Mouse (Mus musculus): ENCODE results near the gene St8sia4. TPM values are rescaled to one million over a fixed set of nuclear protein-coding genes. Genes with fewer than 3 reads are reported as not detected.

Gene St8sia4
- polyA plus RNA-seq, 1 experiment from 2014 or later = 15.2 TPM

DNA sequence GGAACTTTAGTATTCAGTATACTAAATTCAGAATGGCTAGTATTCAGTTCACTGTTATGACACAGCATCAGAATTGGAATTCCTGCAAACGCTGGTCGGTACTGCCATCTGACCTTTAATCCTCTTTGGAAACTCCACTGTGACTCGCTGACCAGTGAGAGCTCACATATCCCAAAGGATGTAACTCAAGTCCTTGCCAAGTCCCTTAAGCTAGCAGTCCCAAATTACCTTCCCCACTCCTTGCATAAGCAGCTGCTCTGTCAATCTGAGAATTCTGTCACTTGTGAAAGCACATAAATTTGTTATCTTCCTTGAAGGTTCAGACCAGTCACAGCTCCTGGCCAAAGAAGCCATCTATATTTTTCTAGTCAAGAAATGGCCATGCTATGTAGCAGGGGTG is 48.7 kb downstream of the St8sia4 start:
- 43% methylated on average over 3 of the region's 3 CpGs for WGBS
- no peaks in the 10 kb centered on the region for H3K36me3 ChIP-seq (ENCODE audit: control insufficient read depth, insufficient read depth, low read length)
- H3K27ac ChIP-seq (ENCODE audit: low read depth, low read length) = no peak overlapping the region
- no peak overlapping the region for H3K4me3 ChIP-seq (ENCODE audit: low read depth, low read length)
- H3K9ac ChIP-seq (ENCODE audit: low read length) = no peak overlapping the region
- no peaks in the 10 kb centered on the region for H3K27me3 ChIP-seq (ENCODE audit: control insufficient read depth, insufficient read depth, low read length)
- no peaks in the 10 kb centered on the region for H3K9me3 ChIP-seq (ENCODE audit: control insufficient read depth, low read length)
- no peaks in the 10 kb centered on the region for H3K4me1 ChIP-seq (replicated peaks; ENCODE audit: control insufficient read depth, insufficient read depth, low read length)
- no peak for DNase-seq (ENCODE audit: low spot score)
- no peak overlapping the region for H3K4me2 ChIP-seq (ENCODE audit: low read depth, low read length, severe bottlenecking)
- no peak for ATAC-seq (replicated peaks; ENCODE audit: low FRiP score)

DNA sequence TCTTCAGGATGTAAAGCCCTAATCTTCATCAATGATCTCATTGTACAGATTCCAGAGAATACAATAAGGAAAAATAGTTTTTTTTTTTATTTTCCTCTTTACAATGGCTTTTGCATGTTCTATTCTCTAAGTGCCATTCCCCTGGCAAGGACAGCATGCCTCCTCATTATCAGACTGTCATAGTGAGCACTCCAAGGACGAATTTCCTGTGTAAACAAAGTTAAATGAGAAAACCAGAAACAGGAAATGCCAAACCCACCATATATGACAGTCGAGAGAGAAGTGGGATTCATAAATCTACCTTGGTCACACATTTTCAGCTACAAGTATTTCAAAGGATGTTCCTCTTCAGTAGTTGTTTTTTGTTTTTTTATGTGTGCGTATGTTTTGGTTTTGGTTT is 49.2 kb downstream of the St8sia4 start:
- Histone ChIP-seq H3K27ac (ENCODE audit: low read depth, low read length) (no peak overlapping the region), H3K27me3 (ENCODE audit: control insufficient read depth, insufficient read depth, low read length) (no peaks in the 10 kb centered on the region), H3K9me3 (ENCODE audit: control insufficient read depth, low read length) (no peaks in the 10 kb centered on the region), H3K9ac (ENCODE audit: low read length) (no peak overlapping the region), H3K4me1 (replicated peaks; ENCODE audit: control insufficient read depth, insufficient read depth, low read length) (no peaks in the 10 kb centered on the region), H3K4me2 (ENCODE audit: low read depth, low read length, severe bottlenecking) (no peak overlapping the region), H3K36me3 (ENCODE audit: control insufficient read depth, insufficient read depth, low read length) (no peaks in the 10 kb centered on the region), H3K4me3 (ENCODE audit: low read depth, low read length) (no peak overlapping the region)
- 67% methylated on average over 3 of the region's 3 CpGs for WGBS
- DNase-seq (ENCODE audit: low spot score) (no peak), ATAC-seq (replicated peaks; ENCODE audit: low FRiP score) (no peak)

DNA sequence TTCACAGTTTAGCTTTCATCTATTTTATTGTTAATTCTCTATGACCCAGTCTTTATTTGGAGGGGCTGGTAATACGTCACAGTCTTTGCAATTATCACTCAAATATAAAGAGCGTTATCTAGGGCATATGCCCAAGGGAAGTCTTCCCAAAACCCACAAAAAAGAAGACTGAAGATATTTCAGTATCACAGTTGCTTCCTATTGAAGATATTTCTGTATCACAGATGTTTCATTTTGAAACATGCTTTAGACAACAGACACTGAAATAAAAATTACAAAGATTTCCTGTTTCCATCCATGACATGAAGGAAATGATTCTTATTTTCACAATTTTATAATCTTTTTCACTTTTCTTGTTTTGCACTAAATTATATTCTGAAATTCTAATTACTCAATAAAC is 57.4 kb downstream of the St8sia4 start:
- DNase-seq (ENCODE audit: low spot score) (no peak), ATAC-seq (replicated peaks; ENCODE audit: low FRiP score) (no peak)
- H3K4me2 ChIP-seq (ENCODE audit: low read depth, low read length, severe bottlenecking) = no peak overlapping the region
- no peak overlapping the region for H3K9ac ChIP-seq (ENCODE audit: low read length)
- no peaks in the 10 kb centered on the region for H3K27me3 ChIP-seq (ENCODE audit: control insufficient read depth, insufficient read depth, low read length)
- no peak overlapping the region for H3K4me3 ChIP-seq (ENCODE audit: low read depth, low read length)
- 80% methylated on average over 2 of the region's 2 CpGs for WGBS
- no peak overlapping the region for H3K27ac ChIP-seq (ENCODE audit: low read depth, low read length)
- H3K9me3 ChIP-seq (ENCODE audit: control insufficient read depth, low read length) = no peaks in the 10 kb centered on the region
- H3K4me1 ChIP-seq (replicated peaks; ENCODE audit: control insufficient read depth, insufficient read depth, low read length) = no peaks in the 10 kb centered on the region
- H3K36me3 ChIP-seq (ENCODE audit: control insufficient read depth, insufficient read depth, low read length) = no peaks in the 10 kb centered on the region

DNA sequence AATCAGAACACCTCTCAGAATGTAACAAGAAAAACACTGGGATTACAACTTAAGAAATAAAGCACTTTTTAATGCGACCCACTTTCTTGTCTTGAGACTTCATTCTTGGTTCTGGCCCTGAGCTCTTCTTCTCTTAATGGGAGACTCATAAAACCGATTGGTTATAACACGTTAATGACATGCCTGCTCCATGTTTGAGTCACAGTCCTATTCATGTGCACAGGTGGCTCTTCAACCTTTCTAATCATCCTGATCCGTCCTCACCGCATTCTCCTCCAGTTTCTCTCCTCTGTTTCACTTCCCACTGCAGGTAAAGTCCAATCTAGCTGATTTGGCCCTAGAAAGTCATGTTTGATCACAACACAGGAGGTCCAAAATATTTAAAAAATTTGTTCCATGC is 58.3 kb downstream of the St8sia4 start:
- no peaks in the 10 kb centered on the region for H3K27me3 ChIP-seq (ENCODE audit: control insufficient read depth, insufficient read depth, low read length)
- no peak overlapping the region for H3K9ac ChIP-seq (ENCODE audit: low read length)
- H3K27ac ChIP-seq (ENCODE audit: low read depth, low read length) = no peak overlapping the region
- H3K4me2 ChIP-seq (ENCODE audit: low read depth, low read length, severe bottlenecking) = no peak overlapping the region
- no peak for DNase-seq (ENCODE audit: low spot score)
- H3K4me3 ChIP-seq (ENCODE audit: low read depth, low read length) = no peak overlapping the region
- 90% methylated on average over 5 of the region's 5 CpGs for WGBS
- ATAC-seq (replicated peaks; ENCODE audit: low FRiP score) = no peak
- no peaks in the 10 kb centered on the region for H3K4me1 ChIP-seq (replicated peaks; ENCODE audit: control insufficient read depth, insufficient read depth, low read length)
- no peaks in the 10 kb centered on the region for H3K36me3 ChIP-seq (ENCODE audit: control insufficient read depth, insufficient read depth, low read length)
- no peaks in the 10 kb centered on the region for H3K9me3 ChIP-seq (ENCODE audit: control insufficient read depth, low read length)

DNA sequence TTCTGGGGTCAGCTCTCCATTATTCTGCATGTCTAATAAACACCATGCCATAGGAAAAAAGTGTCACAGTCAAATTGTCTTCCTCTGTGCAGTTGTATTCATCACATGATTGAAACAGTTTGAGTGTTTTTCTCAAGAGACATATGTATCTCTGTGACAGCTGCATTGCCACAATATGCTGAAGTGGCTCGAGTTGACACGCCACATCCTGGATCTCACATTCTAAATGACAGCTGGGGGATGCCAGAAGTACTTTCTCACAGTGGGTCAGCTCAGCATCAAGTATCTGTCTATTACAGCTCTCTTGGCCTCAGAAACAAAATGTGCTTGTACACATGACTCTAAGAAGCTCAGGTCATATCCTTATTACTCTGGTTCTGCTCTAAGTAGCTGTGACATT is 61.9 kb downstream of the St8sia4 start:
- H3K36me3 ChIP-seq (ENCODE audit: control insufficient read depth, insufficient read depth, low read length) = no peaks in the 10 kb centered on the region

DNA sequence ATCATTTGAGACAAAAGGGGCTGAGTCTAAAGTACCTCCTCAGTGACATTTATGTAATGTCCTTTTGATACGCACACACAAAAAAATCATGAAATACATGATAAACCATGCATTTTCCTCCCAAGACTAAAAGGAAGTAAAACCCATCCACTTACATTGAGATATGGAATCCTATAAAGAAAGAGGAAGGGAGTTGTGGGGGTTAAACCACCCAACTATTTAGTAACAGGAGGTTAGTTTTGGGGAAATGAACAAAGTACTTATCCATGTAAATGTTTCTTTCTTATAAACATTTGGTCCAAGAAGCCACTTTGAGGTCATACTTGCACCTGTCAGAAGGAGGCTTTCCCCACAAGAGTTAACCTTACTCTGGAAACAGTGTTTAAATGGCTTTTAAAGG is 69.3 kb downstream of the St8sia4 start:
- DNase-seq (ENCODE audit: low spot score) (no peak), ATAC-seq (replicated peaks; ENCODE audit: low FRiP score) (no peak)
- no peak overlapping the region for H3K4me3 ChIP-seq (ENCODE audit: low read depth, low read length)
- H3K36me3 ChIP-seq (ENCODE audit: control insufficient read depth, insufficient read depth, low read length) = no peaks in the 10 kb centered on the region
- no peak overlapping the region for H3K4me2 ChIP-seq (ENCODE audit: low read depth, low read length, severe bottlenecking)
- no peak overlapping the region for H3K9ac ChIP-seq (ENCODE audit: low read length)
- H3K9me3 ChIP-seq (ENCODE audit: control insufficient read depth, low read length) = no peaks in the 10 kb centered on the region
- no peaks in the 10 kb centered on the region for H3K27me3 ChIP-seq (ENCODE audit: control insufficient read depth, insufficient read depth, low read length)
- H3K4me1 ChIP-seq (replicated peaks; ENCODE audit: control insufficient read depth, insufficient read depth, low read length) = no peaks in the 10 kb centered on the region
- WGBS = 95% methylated on average over 1 of the region's 1 CpGs
- no peak overlapping the region for H3K27ac ChIP-seq (ENCODE audit: low read depth, low read length)

More for the DNA sequence above, 61.9 kb downstream of the St8sia4 start:
- Histone ChIP-seq H3K27ac (ENCODE audit: low read depth, low read length) (no peak overlapping the region), H3K9ac (ENCODE audit: low read length) (no peak overlapping the region), H3K4me1 (replicated peaks; ENCODE audit: control insufficient read depth, insufficient read depth, low read length) (no peaks in the 10 kb centered on the region), H3K9me3 (ENCODE audit: control insufficient read depth, low read length) (no peaks in the 10 kb centered on the region), H3K4me2 (ENCODE audit: low read depth, low read length, severe bottlenecking) (no peak overlapping the region), H3K27me3 (ENCODE audit: control insufficient read depth, insufficient read depth, low read length) (no peaks in the 10 kb centered on the region), H3K4me3 (ENCODE audit: low read depth, low read length) (no peak overlapping the region)
- DNase-seq (ENCODE audit: low spot score) (no peak), ATAC-seq (replicated peaks; ENCODE audit: low FRiP score) (no peak)
- 73% methylated on average over 2 of the region's 2 CpGs for WGBS

DNA sequence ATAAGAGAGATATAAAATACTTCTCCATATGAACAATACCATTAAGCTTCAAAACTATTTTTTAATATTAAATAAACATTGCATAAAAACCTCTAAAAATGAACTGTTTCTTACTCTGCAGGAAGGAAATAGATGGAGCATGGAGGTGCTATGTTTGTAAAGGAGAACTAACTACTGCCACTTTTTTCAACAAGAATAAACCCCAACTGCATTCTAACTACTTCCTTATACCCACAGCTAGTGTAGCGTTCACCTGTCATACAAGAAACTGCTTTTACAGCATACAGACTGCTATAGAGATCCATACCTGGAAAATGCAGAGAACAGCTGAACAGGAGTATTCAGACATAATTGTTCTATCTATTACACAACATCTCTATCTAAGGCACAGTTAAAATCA is 70.5 kb downstream of the St8sia4 start:
- H3K9me3 ChIP-seq (ENCODE audit: control insufficient read depth, low read length) = no peaks in the 10 kb centered on the region
- 91% methylated on average over 1 of the region's 1 CpGs for WGBS
- H3K4me2 ChIP-seq (ENCODE audit: low read depth, low read length, severe bottlenecking) = no peak overlapping the region
- H3K4me3 ChIP-seq (ENCODE audit: low read depth, low read length) = no peak overlapping the region
- ATAC-seq (replicated peaks; ENCODE audit: low FRiP score) = no peak
- no peak overlapping the region for H3K9ac ChIP-seq (ENCODE audit: low read length)
- H3K4me1 ChIP-seq (replicated peaks; ENCODE audit: control insufficient read depth, insufficient read depth, low read length) = no peaks in the 10 kb centered on the region
- no peak for DNase-seq (ENCODE audit: low spot score)
- H3K36me3 ChIP-seq (ENCODE audit: control insufficient read depth, insufficient read depth, low read length) = no peaks in the 10 kb centered on the region
- no peak overlapping the region for H3K27ac ChIP-seq (ENCODE audit: low read depth, low read length)
- no peaks in the 10 kb centered on the region for H3K27me3 ChIP-seq (ENCODE audit: control insufficient read depth, insufficient read depth, low read length)

DNA sequence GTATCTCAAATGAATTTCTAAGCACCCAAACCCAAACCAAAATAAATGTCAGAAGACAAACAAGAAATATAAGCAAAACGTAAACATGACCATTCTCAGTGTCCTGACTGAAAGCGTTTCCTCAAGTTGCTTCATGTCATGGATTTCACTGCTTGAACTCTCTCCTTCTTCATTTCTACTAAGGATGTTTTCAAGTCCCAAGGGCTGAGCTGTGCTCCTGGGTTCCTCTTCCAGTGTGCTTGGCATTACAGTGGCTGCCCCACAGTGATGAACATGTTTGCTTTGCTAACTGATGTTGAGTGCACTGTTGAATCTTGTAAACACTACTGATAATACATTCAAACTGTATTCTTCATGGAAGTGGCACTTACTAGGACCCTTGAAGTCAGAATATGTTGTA is 76.3 kb downstream of the St8sia4 start:
- ATAC-seq (replicated peaks; ENCODE audit: low FRiP score) (no peak), DNase-seq (ENCODE audit: low spot score) (no peak)
- WGBS = 91% methylated on average over 2 of the region's 2 CpGs
- H3K36me3 ChIP-seq (ENCODE audit: control insufficient read depth, insufficient read depth, low read length) = no peaks in the 10 kb centered on the region
- H3K27ac ChIP-seq (ENCODE audit: low read depth, low read length) = no peak overlapping the region
- no peak overlapping the region for H3K4me2 ChIP-seq (ENCODE audit: low read depth, low read length, severe bottlenecking)
- H3K9me3 ChIP-seq (ENCODE audit: control insufficient read depth, low read length) = no peaks in the 10 kb centered on the region
- no peaks in the 10 kb centered on the region for H3K4me1 ChIP-seq (replicated peaks; ENCODE audit: control insufficient read depth, insufficient read depth, low read length)
- no peak overlapping the region for H3K4me3 ChIP-seq (ENCODE audit: low read depth, low read length)
- H3K27me3 ChIP-seq (ENCODE audit: control insufficient read depth, insufficient read depth, low read length) = no peaks in the 10 kb centered on the region
- no peak overlapping the region for H3K9ac ChIP-seq (ENCODE audit: low read length)

DNA sequence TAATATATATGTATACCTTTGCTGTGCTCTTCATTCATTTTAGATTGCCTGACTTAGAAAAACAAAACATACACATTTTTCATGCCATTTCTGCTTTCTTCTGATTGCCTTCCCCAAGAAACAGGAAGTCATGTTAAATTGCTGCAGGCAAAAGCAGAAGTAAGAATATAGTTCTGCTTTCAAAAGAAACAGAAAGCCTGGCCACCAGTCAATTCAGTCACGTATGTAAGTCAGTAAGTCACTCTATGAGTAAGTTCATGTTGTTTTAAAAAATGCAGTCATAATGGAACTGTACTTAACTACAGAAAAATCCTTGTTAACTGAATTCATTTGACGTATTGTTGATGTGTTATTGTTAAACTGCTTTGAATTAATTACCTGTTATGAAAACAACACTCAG is 77.3 kb downstream of the St8sia4 start:
- DNase-seq (ENCODE audit: low spot score) = no peak
- no peak overlapping the region for H3K9ac ChIP-seq (ENCODE audit: low read length)
- no peak overlapping the region for H3K4me3 ChIP-seq (ENCODE audit: low read depth, low read length)
- H3K27ac ChIP-seq (ENCODE audit: low read depth, low read length) = no peak overlapping the region
- ATAC-seq (replicated peaks; ENCODE audit: low FRiP score) = no peak
- WGBS = 85% methylated on average over 2 of the region's 2 CpGs
- H3K4me1 ChIP-seq (replicated peaks; ENCODE audit: control insufficient read depth, insufficient read depth, low read length) = no peaks in the 10 kb centered on the region
- no peaks in the 10 kb centered on the region for H3K9me3 ChIP-seq (ENCODE audit: control insufficient read depth, low read length)
- H3K4me2 ChIP-seq (ENCODE audit: low read depth, low read length, severe bottlenecking) = no peak overlapping the region
- no peaks in the 10 kb centered on the region for H3K36me3 ChIP-seq (ENCODE audit: control insufficient read depth, insufficient read depth, low read length)
- H3K27me3 ChIP-seq (ENCODE audit: control insufficient read depth, insufficient read depth, low read length) = no peaks in the 10 kb centered on the region
